Mouse (Mus musculus) kidney, embryonic 14.5 days (tissue): ENCODE results near the gene Npr3. TPM values are rescaled to one million over a fixed set of nuclear protein-coding genes. Genes with fewer than 3 reads are reported as not detected.

Experiments
- ATAC-seq: fragments of 200-750 bp; cut with Nextera tagmentation; 2 replicates; pipeline ENCODE4 v1.8.0; 2017; ENCODE audit warnings: moderate number of reproducible peaks, mild to moderate bottlenecking, moderate TSS enrichment, moderate library complexity; ENCODE audit not compliant: low FRiP score, low TSS enrichment
- H3K27ac ChIP-seq: fragments of 300-500 bp; sonication (generic); 2 replicates; pipeline ENCODE4 v1.5.1; 2014; ENCODE audit warnings: low read depth, mild to moderate bottlenecking, low read length, moderate library complexity, mixed read lengths
- H3K27me3 ChIP-seq: fragments of 300-500 bp; sonication (generic); 2 replicates; pipeline ENCODE4 v1.6.1; 2014; ENCODE audit warnings: mild to moderate bottlenecking, low read length; ENCODE audit not compliant: control insufficient read depth, insufficient read depth
- H3K36me3 ChIP-seq: fragments of 300-500 bp; sonication (generic); 2 replicates; pipeline ENCODE4 v1.6.1; 2014; ENCODE audit warnings: low read length, mixed read lengths; ENCODE audit not compliant: control insufficient read depth, insufficient read depth
- H3K4me1 ChIP-seq: fragments of 300-500 bp; sonication (generic); 2 replicates; pipeline ENCODE4 v1.6.1; 2014; ENCODE audit warnings: low read length, mixed read lengths; ENCODE audit not compliant: control insufficient read depth, insufficient read depth
- H3K4me2 ChIP-seq: fragments of 300-500 bp; sonication (generic); replicated peaks from 2 replicates; pipeline ENCODE4 v1.6.1; 2014; ENCODE audit warnings: low read depth, mild to moderate bottlenecking, low read length
- H3K4me3 ChIP-seq: fragments of 300-500 bp; sonication (generic); 2 replicates; pipeline ENCODE4 v1.5.1; 2014; ENCODE audit warnings: mild to moderate bottlenecking, low read length
- H3K9ac ChIP-seq: fragments of 300-500 bp; sonication (generic); 2 replicates; pipeline ENCODE4 v1.6.1; 2014; ENCODE audit warnings: low read depth, mild to moderate bottlenecking, low read length, moderate library complexity
- H3K9me3 ChIP-seq: fragments of 300-500 bp; sonication (generic); 2 replicates; pipeline ENCODE4 v1.6.1; 2016; ENCODE audit warnings: low read length; ENCODE audit not compliant: control insufficient read depth
- WGBS: fragments of 180-500 bp; shearing (Covaris S2); extraction: QIAGEN DNeasy Blood & Tissue Kit; methylation state at CpG from one replicate; pipeline ENCODE4 v1.1.7; 2014; 5-methylcytosine and 5-hydroxymethylcytosine counted together
- polyA plus RNA-seq: library from polyadenylated mRNA; unstranded; fragments of >200 nt; fragmentation: Nextera tagmentation; extraction: Ambion mirVana; gene quantifications from 2 replicates; pipeline ENCODE4 v1.2.1, GENCODE M21; 2014

Npr3 gene
- polyA plus RNA-seq, 1 experiment from 2014 or later = 8.1 TPM

GRCm38 (mm10) chr15:11862785-11863539 lies 44.1 kb downstream of the Npr3 start:
- ATAC-seq = 0 out of 2 replicates have a peak, but pooled peaks have one; percentile 46
- Histone ChIP-seq H3K4me3 (no peak overlapping the region), H3K9ac (no peak overlapping the region), H3K9me3 (no peaks in the 10 kb centered on the region), H3K27ac (no peak overlapping the region), H3K4me1 (no peaks in the 10 kb centered on the region; the same call in 1 of the 2 replicates), H3K27me3 (no peaks in the 10 kb centered on the region), H3K36me3 (no peaks in the 10 kb centered on the region), H3K4me2 (no peak overlapping the region)
- 50% methylated on average over 15 of the region's 15 CpGs for WGBS

- H3K27me3 ChIP-seq = no peaks in the 10 kb centered on the region
- no peaks in the 10 kb centered on the region for H3K36me3 ChIP-seq
- no peak overlapping the region for H3K27ac ChIP-seq
- no peaks in the 10 kb centered on the region for H3K9me3 ChIP-seq
- no peak overlapping the region for H3K9ac ChIP-seq
- H3K4me2 ChIP-seq = no peak overlapping the region
- H3K4me1 ChIP-seq = no peaks in the 10 kb centered on the region; the same call in 1 of the 2 replicates
- 75% methylated on average over 7 of the region's 7 CpGs for WGBS
- ATAC-seq = no peak
- no peak overlapping the region for H3K4me3 ChIP-seq
Observed at GRCm38 (mm10) chr15:11862253-11862652, 44.8 kb downstream of the Npr3 start.

- Histone ChIP-seq H3K9me3 (no peaks in the 10 kb centered on the region), H3K9ac (no peak overlapping the region), H3K4me2 (no peak overlapping the region), H3K4me1 (no peaks in the 10 kb centered on the region; the same call in 1 of the 2 replicates), H3K36me3 (no peaks in the 10 kb centered on the region), H3K4me3 (no peak overlapping the region), H3K27me3 (no peaks in the 10 kb centered on the region), H3K27ac (no peak overlapping the region)
- WGBS = 89% methylated on average over 2 of the region's 2 CpGs
- no peak for ATAC-seq
Observed at GRCm38 (mm10) chr15:11860259-11860658, 46.8 kb downstream of the Npr3 start.

- Histone ChIP-seq H3K4me3 (no peak overlapping the region), H3K4me1 (no peaks in the 10 kb centered on the region; the same call in 1 of the 2 replicates), H3K9me3 (no peaks in the 10 kb centered on the region), H3K4me2 (no peak overlapping the region), H3K36me3 (no peaks in the 10 kb centered on the region), H3K27ac (no peak overlapping the region), H3K27me3 (no peaks in the 10 kb centered on the region), H3K9ac (no peak overlapping the region)
- no peak for ATAC-seq
- WGBS = 95% methylated on average over 3 of the region's 3 CpGs
Observed at GRCm38 (mm10) chr15:11859829-11860228, 47.3 kb downstream of the Npr3 start.

- Histone ChIP-seq H3K27me3 (no peaks in the 10 kb centered on the region), H3K4me2 (no peak overlapping the region), H3K9ac (no peak overlapping the region), H3K36me3 (no peaks in the 10 kb centered on the region; the same call in 1 of the 2 replicates), H3K27ac (no peak overlapping the region), H3K4me3 (no peak overlapping the region), H3K9me3 (no peaks in the 10 kb centered on the region), H3K4me1 (no peaks in the 10 kb centered on the region; the same call in 1 of the 2 replicates)
- 94% methylated on average over 6 of the region's 6 CpGs for WGBS
- no peak for ATAC-seq
Observed at GRCm38 (mm10) chr15:11858411-11858810, 48.7 kb downstream of the Npr3 start.

- no peaks in the 10 kb centered on the region for H3K9me3 ChIP-seq
- ATAC-seq = no peak
- 63% methylated on average over 16 of the region's 16 CpGs for WGBS
- H3K27me3 ChIP-seq = no peaks in the 10 kb centered on the region
- no peak overlapping the region for H3K9ac ChIP-seq
- no peaks in the 10 kb centered on the region for H3K36me3 ChIP-seq
- no peak overlapping the region for H3K27ac ChIP-seq
- H3K4me3 ChIP-seq = no peak overlapping the region
- no peaks in the 10 kb centered on the region for H3K4me1 ChIP-seq
- H3K4me2 ChIP-seq = no peak overlapping the region
Observed at GRCm38 (mm10) chr15:11845204-11846062, 61.7 kb downstream of the Npr3 start.

GRCm38 (mm10) chr15:11844115-11844514 lies 63.0 kb downstream of the Npr3 start:
- no peak for ATAC-seq
- Histone ChIP-seq H3K9me3 (no peaks in the 10 kb centered on the region), H3K27me3 (no peaks in the 10 kb centered on the region), H3K9ac (no peak overlapping the region), H3K36me3 (no peaks in the 10 kb centered on the region), H3K4me1 (no peaks in the 10 kb centered on the region), H3K4me2 (no peak overlapping the region), H3K27ac (no peak overlapping the region), H3K4me3 (no peak overlapping the region)
- 78% methylated on average over 6 of the region's 6 CpGs for WGBS

- no peaks in the 10 kb centered on the region for H3K27me3 ChIP-seq
- H3K4me1 ChIP-seq = no peaks in the 10 kb centered on the region
- ATAC-seq = no peak
- no peaks in the 10 kb centered on the region for H3K36me3 ChIP-seq
- no peaks in the 10 kb centered on the region for H3K9me3 ChIP-seq
- no peak overlapping the region for H3K4me3 ChIP-seq
- H3K27ac ChIP-seq = no peak overlapping the region
- 71% methylated on average over 4 of the region's 4 CpGs for WGBS
- no peak overlapping the region for H3K9ac ChIP-seq
- H3K4me2 ChIP-seq = no peak overlapping the region
Observed at GRCm38 (mm10) chr15:11841828-11842227, 65.3 kb downstream of the Npr3 start.

GRCm38 (mm10) chr15:11835913-11836312 lies 71.2 kb downstream of the Npr3 start:
- peak; percentile 35; the same call in 1 of the 2 replicates for ATAC-seq
- Histone ChIP-seq H3K4me2 (no peak overlapping the region), H3K27ac (no peak overlapping the region), H3K9ac (no peak overlapping the region), H3K27me3 (no peaks in the 10 kb centered on the region), H3K36me3 (no peaks in the 10 kb centered on the region), H3K9me3 (no peaks in the 10 kb centered on the region), H3K4me3 (no peak overlapping the region), H3K4me1 (no peaks in the 10 kb centered on the region)
- WGBS = 45% methylated on average over 1 of the region's 1 CpGs
